Mouse (Mus musculus) bone marrow, adult 2 months (tissue): ENCODE data around the gene E130114P18Rik.

Source experiments
- CTCF ChIP-seq: fragments of 200-500 bp; IDR thresholded peaks from 2 replicates; pipeline ENCODE4 v1.5.1; 2011; ENCODE audit warnings: low read length, control low read depth; ENCODE audit not compliant: control insufficient read depth, insufficient read depth
- POLR2A ChIP-seq: fragments of 200-500 bp; IDR thresholded peaks from 2 replicates; pipeline ENCODE4 v1.6.1; 2011; ENCODE audit warnings: low read depth, mild to moderate bottlenecking, control low read depth, low read length, borderline replicate concordance; ENCODE audit not compliant: control insufficient read depth

DNA sequence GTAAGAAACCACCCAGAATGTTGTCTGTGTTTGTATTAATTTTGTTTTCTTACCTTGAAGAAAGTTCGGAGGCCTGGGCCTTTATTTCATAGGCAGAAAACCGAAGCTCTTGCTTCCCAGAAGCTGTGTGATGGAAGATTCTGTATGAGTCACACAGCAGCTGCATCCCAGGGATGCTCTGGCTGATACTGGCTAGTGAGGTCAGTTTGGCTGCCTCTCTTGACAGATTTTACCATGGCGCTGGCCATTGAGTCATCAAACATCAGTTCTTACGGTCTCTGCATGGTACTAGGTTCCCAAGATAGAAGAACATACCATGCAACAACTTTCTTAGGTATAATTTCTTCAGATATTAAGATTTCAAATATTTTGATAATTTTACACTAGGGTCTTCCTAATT lies 17.0 kb upstream of the E130114P18Rik start:
- TF ChIP-seq CTCF: no peak
- no peak for TF ChIP-seq POLR2A
